Mouse (Mus musculus): ENCODE data around the gene Gm20479.

DNA sequence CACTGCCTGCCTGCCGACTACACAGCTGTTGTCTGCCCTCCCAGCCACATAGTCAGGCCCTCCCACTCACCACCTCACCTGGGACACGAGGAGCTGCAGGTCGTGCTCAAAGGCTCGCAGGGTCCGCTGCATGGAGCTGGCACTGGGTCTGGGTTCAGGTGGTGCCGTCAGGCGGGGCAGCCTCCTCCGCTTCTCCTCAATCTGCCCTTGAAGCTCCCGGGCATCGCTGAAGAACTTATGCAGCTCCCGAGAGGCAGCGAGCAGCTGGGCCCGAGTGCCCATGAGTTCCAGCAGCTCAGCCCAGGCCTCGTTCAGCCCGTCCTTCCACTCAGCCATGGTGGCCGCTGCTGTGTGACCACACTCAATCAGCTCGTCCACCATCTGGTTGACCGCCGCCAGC lies 11.9 kb upstream of the Gm20479 start:
- TF ChIP-seq CTCF (IDR thresholded peaks at IDR 0.05; ENCODE audit: low read depth) = no peak
- TF ChIP-seq EP300 (IDR thresholded peaks at IDR 0.05; ENCODE audit: low read depth) = no peak

All from liver, postnatal 0 days (tissue).